Mouse (Mus musculus) layer of hippocampus, postnatal 25 days (tissue): ENCODE results near the gene Gstt2. TPM values are rescaled to one million over a fixed set of nuclear protein-coding genes. Genes with fewer than 3 reads are reported as not detected.

Experiments used
- total RNA-seq, 2 experiments: library from RNA; stranded (reverse); gene quantifications; 2 replicates each; pipeline ENCODE4 v1.2.3; 2021

Gstt2 gene
- total RNA-seq, 2 experiments from 2014 or later, result 2.2 to 4.5 TPM

Other genes with a start within 250 kb of the Gstt2 start
- gene Ggt5, start 248.1 kb downstream of the Gstt2 start, total RNA-seq, result 1 to 10 TPM; 3.3 to 3.8 TPM
- 1 to 10 TPM; 1.4 to 1.6 TPM for gene Susd2, start 193.4 kb downstream of the Gstt2 start, total RNA-seq
- 10 to 100 TPM; 60.6 to 79.2 TPM for gene Cabin1, start 73.1 kb downstream of the Gstt2 start, total RNA-seq
- 10 to 100 TPM; 40.4 to 44.5 TPM for gene Ddt, start 64.0 kb downstream of the Gstt2 start, total RNA-seq
- gene Gm20441, start 56.5 kb downstream of the Gstt2 start, total RNA-seq, result not detected
- 1 to 10 TPM; 1.7 to 1.8 TPM for gene Gstt3, start 56.0 kb downstream of the Gstt2 start, total RNA-seq
- 1 to 10 TPM; 3.9 to 6.5 TPM for gene Gstt1, start 38.8 kb downstream of the Gstt2 start, total RNA-seq
- not detected for gene Gstt4, start 14.9 kb downstream of the Gstt2 start, total RNA-seq
- gene Mif, start 22.8 kb upstream of the Gstt2 start, total RNA-seq, result 100 to 1,000 TPM; 420 to 504 TPM
- 1 to 10 TPM; 3.8 to 4.7 TPM for gene Derl3, start 56.0 kb upstream of the Gstt2 start, total RNA-seq
- gene Smarcb1, start 84.2 kb upstream of the Gstt2 start, total RNA-seq, result 10 to 100 TPM; 86.4 to 88.8 TPM
- 100 to 1,000 TPM; 323 to 356 TPM for gene Chchd10, start 95.7 kb upstream of the Gstt2 start, total RNA-seq
- gene Mmp11, start 99.1 kb upstream of the Gstt2 start, total RNA-seq, result 1 to 10 TPM; 1.4 to 2.1 TPM
- 1 to 10 TPM in 1 of 2 experiments, under 1 TPM in 1; 0.64 to 1.1 TPM for gene Gm867, start 103.2 kb upstream of the Gstt2 start, total RNA-seq
- gene Vpreb3, start 105.6 kb upstream of the Gstt2 start, total RNA-seq, result not detected
- under 1 TPM; 0.21 to 0.66 TPM for gene Gm5134, start 117.1 kb upstream of the Gstt2 start, total RNA-seq
- gene Zfp280b, start 195.2 kb upstream of the Gstt2 start, total RNA-seq, result 10 to 100 TPM; 15.9 to 17.2 TPM